Mouse (Mus musculus) kidney, postnatal 0 days (tissue): ENCODE measurements around the gene Tceanc2. TPM values are rescaled to one million over a fixed set of nuclear protein-coding genes. Genes with fewer than 3 reads are reported as not detected.

ENCODE experiments used
- ATAC-seq: fragments of 200-750 bp; cut with Nextera tagmentation; replicated peaks from 2 replicates; pipeline ENCODE4 v1.8.0; 2017; ENCODE audit warnings: low read depth, moderate number of reproducible peaks, moderate TSS enrichment, moderate library complexity; ENCODE audit not compliant: low FRiP score
- DNase-seq: peaks from one replicate; pipeline ENCODE4 v3.0.0-alpha.2; 2016; ENCODE audit warnings: low spot score
- H3K27ac ChIP-seq: fragments of 300-500 bp; sonication (generic); 2 replicates; pipeline ENCODE4 v1.5.1; 2014; ENCODE audit warnings: mild to moderate bottlenecking
- H3K27me3 ChIP-seq: fragments of 300-500 bp; sonication (generic); 2 replicates; pipeline ENCODE4 v1.6.1; 2014; ENCODE audit warnings: low read length, mixed read lengths; ENCODE audit not compliant: insufficient read depth
- H3K36me3 ChIP-seq: fragments of 300-500 bp; sonication (generic); 2 replicates; pipeline ENCODE4 v1.6.1; 2014; ENCODE audit warnings: low read length, mixed read lengths; ENCODE audit not compliant: insufficient read depth
- H3K4me1 ChIP-seq: fragments of 300-500 bp; sonication (generic); replicated peaks from 2 replicates; pipeline ENCODE4 v1.6.1; 2014; ENCODE audit warnings: antibody characterized with exemption, low read length, mixed read lengths; ENCODE audit not compliant: insufficient read depth
- H3K4me2 ChIP-seq: fragments of 300-500 bp; sonication (generic); 2 replicates; pipeline ENCODE4 v1.6.1; 2014; ENCODE audit warnings: mild to moderate bottlenecking, low read length, moderate library complexity, mixed read lengths
- H3K4me3 ChIP-seq: fragments of 300-500 bp; sonication (generic); replicated peaks from 2 replicates; pipeline ENCODE4 v1.5.1; 2014; ENCODE audit warnings: low read depth, low read length
- H3K9ac ChIP-seq: fragments of 300-500 bp; sonication (generic); 2 replicates; pipeline ENCODE4 v1.6.1; 2014; ENCODE audit warnings: low read depth, low read length
- H3K9me3 ChIP-seq: fragments of 300-500 bp; sonication (generic); replicated peaks from 2 replicates; pipeline ENCODE4 v1.6.1; 2016; ENCODE audit warnings: low read length, inconsistent platforms, mixed read lengths
- CTCF ChIP-seq: IDR thresholded peaks from 2 replicates; pipeline ENCODE4 v1.5.1; 2016; ENCODE audit warnings: antibody characterized with exemption, low read depth, mild to moderate bottlenecking, moderate library complexity
- WGBS: fragments of 180-500 bp; shearing (Covaris S2); extraction: QIAGEN DNeasy Blood & Tissue Kit; methylation state at CpG from one replicate; pipeline ENCODE4 v1.1.7; 2014; 5-methylcytosine and 5-hydroxymethylcytosine counted together
- polyA plus RNA-seq: library from polyadenylated mRNA; unstranded; fragments of >200 nt; fragmentation: Nextera tagmentation; extraction: Ambion mirVana; gene quantifications from 2 replicates; pipeline ENCODE4 v1.2.1, GENCODE M21; 2015

The Tceanc2 gene
- polyA plus RNA-seq, 1 experiment from 2014 or later = 37.4 TPM

DNA sequence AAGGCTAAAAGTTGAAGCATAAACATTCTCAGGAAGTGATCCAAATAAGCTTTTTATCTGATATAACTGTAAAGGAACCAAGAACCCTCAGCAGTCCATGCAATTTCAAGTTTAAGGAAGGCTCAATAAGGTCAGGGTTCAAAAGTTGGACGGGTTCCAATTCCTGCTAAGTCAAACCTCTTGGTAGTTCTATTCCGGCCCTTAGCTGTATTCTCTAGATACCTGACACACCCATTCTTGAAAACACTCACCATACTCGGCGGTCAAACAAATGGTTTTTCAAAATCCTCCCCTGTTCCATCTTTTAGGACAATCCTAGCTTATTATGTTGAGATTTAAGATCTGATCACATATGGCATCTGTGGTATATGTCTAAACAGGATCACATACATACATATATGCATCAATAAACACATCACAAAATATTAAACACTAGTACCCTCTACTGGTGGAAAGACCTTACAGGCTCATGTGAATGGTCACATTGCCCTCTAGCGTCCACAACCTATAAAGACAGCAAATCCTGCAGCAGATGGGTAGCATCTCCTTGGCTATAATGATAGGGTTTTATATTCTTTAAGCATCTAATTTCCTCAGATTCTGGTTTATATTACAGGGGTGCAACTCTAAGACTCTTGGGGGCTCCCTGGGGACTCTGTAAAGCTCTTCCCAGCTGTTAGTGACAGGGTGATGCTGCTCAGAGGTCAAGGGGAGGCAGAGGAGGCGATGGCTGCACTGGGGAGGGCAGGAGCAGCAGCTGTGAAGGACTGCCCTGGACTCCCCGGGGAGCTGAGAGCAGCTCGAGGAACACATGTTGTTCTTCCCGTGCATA is 14.9 kb downstream of the Tceanc2 start:
- ATAC-seq = peak; percentile 58
- peak; percentile 93 for DNase-seq
- H3K36me3 ChIP-seq = peaks cover 7% of the 10 kb centered on the region; the same call in 1 of the 2 replicates
- H3K27me3 ChIP-seq = no peaks in the 10 kb centered on the region
- TF ChIP-seq CTCF = peak; percentile 98
- no peak overlapping the region for H3K4me3 ChIP-seq
- H3K9ac ChIP-seq = no peak overlapping the region
- H3K9me3 ChIP-seq = no peaks in the 10 kb centered on the region
- H3K4me1 ChIP-seq = no peaks in the 10 kb centered on the region
- no peak overlapping the region for H3K27ac ChIP-seq
- no peak overlapping the region for H3K4me2 ChIP-seq
- 38% methylated on average over 9 of the region's 9 CpGs for WGBS

DNA sequence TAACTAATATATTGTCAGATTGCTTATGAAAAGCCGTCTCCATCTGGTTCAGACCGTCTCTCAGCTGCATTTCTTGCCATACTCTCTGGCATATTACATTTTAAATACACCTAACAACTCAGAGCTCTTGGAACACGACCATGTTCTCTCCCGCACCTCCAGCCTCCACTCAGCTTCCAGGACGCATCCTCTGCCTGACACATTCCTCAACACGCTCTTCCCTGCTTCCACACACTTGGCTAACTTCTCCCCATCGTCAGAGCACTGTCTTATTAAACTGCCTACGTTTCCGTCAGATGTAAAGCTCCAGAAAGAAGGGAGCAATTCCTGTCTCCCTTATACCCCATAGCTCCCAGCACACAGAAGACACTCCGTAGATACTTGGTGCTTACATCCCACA is 15.6 kb downstream of the Tceanc2 start:
- H3K36me3 ChIP-seq = peaks cover 5% of the 10 kb centered on the region; the same call in 1 of the 2 replicates
- no peak for ATAC-seq
- 81% methylated on average over 10 of the region's 10 CpGs for WGBS

DNA sequence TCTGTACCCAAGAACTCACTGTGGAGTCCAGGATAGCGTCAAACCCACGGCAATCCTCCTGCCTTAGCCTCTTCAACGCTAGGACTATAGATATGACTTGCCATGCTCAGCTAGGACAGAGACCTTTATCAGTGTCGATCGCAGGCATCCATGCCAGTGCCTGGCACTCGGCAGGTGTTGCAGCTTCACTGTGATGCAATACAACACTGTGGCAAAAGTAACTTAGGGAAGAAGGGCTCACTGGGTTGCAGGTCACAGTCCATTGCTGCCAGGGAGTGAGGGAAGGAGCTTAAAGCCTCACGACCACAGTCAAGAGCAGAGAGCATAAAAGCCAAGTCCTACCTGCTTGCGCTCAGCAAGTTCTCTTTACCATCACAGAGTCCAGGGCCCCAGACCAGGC is 18.7 kb downstream of the Tceanc2 start:
- H3K27ac ChIP-seq = no peak overlapping the region
- H3K9ac ChIP-seq = no peak overlapping the region
- no peaks in the 10 kb centered on the region for H3K27me3 ChIP-seq
- no peak overlapping the region for H3K4me2 ChIP-seq
- H3K4me3 ChIP-seq = no peak overlapping the region
- no peak for TF ChIP-seq CTCF
- 0 out of 2 replicates have a peak, but pooled peaks cover 5% of the 10 kb centered on the region for H3K4me1 ChIP-seq
- no peak for DNase-seq
- H3K36me3 ChIP-seq = peaks cover 5% of the 10 kb centered on the region; the same call in 1 of the 2 replicates
- no peaks in the 10 kb centered on the region for H3K9me3 ChIP-seq
- WGBS = 77% methylated on average over 8 of the region's 8 CpGs
- no peak; the same call in 1 of the 2 replicates for ATAC-seq

More for the DNA sequence above, 15.6 kb downstream of the Tceanc2 start:
- H3K27ac ChIP-seq = no peak overlapping the region
- no peaks in the 10 kb centered on the region for H3K27me3 ChIP-seq
- H3K4me3 ChIP-seq = no peak overlapping the region
- no peak overlapping the region for H3K9ac ChIP-seq
- H3K4me2 ChIP-seq = no peak overlapping the region
- H3K4me1 ChIP-seq = no peaks in the 10 kb centered on the region
- no peak for TF ChIP-seq CTCF
- DNase-seq = no peak
- H3K9me3 ChIP-seq = no peaks in the 10 kb centered on the region

DNA sequence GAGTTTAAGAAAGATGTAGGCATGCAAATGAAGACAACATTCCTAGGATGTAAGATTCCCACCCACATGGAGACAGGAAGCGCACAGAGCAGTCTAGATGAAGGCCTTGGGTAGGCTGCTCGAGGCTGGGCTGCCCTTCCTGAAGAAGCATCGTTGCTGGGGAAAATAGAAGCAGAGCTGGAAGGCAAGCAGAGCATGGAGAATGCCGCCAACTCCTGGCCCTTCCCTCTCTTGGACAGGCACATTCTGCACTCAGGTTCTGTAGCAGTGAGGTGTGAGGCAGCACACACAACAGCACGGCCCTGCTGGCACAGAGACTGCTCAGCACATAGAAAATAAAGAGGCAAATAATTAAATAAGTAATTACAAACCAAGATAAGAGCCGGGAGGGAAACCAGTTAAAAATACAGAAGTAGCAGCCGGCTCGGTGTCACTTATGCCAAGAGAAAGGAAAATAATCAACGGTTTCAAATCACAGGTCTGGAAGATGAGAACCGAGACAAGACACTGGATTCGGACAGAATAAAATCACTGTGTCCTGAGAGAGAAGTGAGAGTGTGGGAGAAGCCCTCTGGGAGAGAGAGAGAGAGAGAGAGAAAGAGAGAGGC is 19.6 kb downstream of the Tceanc2 start:
- no peak for ATAC-seq
- no peak overlapping the region for H3K27ac ChIP-seq
- H3K4me1 ChIP-seq = 0 out of 2 replicates have a peak, but pooled peaks cover 5% of the 10 kb centered on the region
- no peak overlapping the region for H3K9ac ChIP-seq
- no peak for DNase-seq
- TF ChIP-seq CTCF = no peak
- H3K36me3 ChIP-seq = peaks cover 2% of the 10 kb centered on the region; the same call in 1 of the 2 replicates
- no peak overlapping the region for H3K4me2 ChIP-seq
- H3K27me3 ChIP-seq = no peaks in the 10 kb centered on the region
- no peaks in the 10 kb centered on the region for H3K9me3 ChIP-seq
- 63% methylated on average over 11 of the region's 11 CpGs for WGBS
- H3K4me3 ChIP-seq = no peak overlapping the region

DNA sequence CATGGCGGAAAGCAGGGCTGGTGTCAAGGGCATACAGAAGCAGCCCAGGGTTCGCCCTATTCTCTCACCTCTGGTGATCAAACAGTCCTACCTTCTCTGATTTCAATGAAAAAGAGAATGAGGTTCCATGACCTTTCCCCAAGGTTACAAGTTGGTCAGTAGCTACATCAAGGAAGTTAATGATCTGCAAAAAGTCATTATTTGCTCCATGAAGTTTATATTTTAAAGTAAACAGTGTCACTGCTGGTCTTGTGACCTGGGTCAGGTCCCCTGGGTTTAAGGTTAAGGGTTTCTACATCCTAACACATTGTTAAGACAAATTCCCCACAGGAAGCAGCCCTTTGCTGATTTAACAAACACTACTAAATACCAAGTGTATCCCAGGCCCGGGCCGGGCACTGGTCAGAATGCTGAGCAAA is 21.9 kb downstream of the Tceanc2 start:
- DNase-seq (peak; percentile 44), ATAC-seq (peak; percentile 30; the same call in 1 of the 2 replicates)
- peak overlapping the region; percentile 64 for H3K27ac ChIP-seq
- no peaks in the 10 kb centered on the region for H3K9me3 ChIP-seq
- 0 out of 2 replicates have a peak, but pooled peaks cover 3% of the 10 kb centered on the region for H3K36me3 ChIP-seq
- WGBS = 34% methylated on average over 4 of the region's 4 CpGs
- H3K4me2 ChIP-seq = no peak overlapping the region
- no peak overlapping the region for H3K4me3 ChIP-seq
- TF ChIP-seq CTCF = no peak
- 0 out of 2 replicates have a peak, but pooled peaks cover 5% of the 10 kb centered on the region for H3K4me1 ChIP-seq
- no peaks in the 10 kb centered on the region for H3K27me3 ChIP-seq
- no peak overlapping the region for H3K9ac ChIP-seq

DNA sequence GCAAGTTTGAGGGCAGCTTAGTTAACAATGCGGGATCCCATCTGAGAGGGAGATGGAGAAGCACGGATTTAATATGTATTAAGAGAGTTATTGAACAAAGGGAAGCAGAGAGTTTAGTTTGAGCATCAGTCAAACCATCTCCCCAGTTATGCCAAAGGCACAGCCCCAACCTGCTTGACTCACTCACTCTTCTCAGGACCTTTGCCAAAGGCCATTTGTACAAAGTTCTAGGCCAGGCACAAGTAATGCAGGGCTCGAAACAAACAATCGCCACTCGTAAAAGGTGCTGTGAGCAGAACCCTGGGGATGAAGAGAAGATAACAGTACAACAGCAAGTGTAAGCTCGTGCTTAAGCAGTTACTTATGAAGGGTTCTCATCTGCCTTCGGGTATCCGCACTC is 26.3 kb downstream of the Tceanc2 start:
- H3K36me3 ChIP-seq = 0 out of 2 replicates have a peak, but pooled peaks cover 3% of the 10 kb centered on the region
- no peaks in the 10 kb centered on the region for H3K9me3 ChIP-seq
- no peak overlapping the region for H3K4me2 ChIP-seq
- H3K4me1 ChIP-seq = 0 out of 2 replicates have a peak, but pooled peaks cover 3% of the 10 kb centered on the region
- 87% methylated on average over 8 of the region's 8 CpGs for WGBS
- no peak for TF ChIP-seq CTCF
- no peaks in the 10 kb centered on the region for H3K27me3 ChIP-seq
- no peak overlapping the region for H3K27ac ChIP-seq
- no peak overlapping the region for H3K4me3 ChIP-seq
- DNase-seq (no peak), ATAC-seq (no peak)
- no peak overlapping the region for H3K9ac ChIP-seq
